Mouse (Mus musculus) hindbrain, embryonic 12.5 days (tissue): Measurements from ENCODE around the gene Cfap52. TPM values are rescaled to one million over a fixed set of nuclear protein-coding genes. Genes with fewer than 3 reads are reported as not detected.

ENCODE experiments used
- ATAC-seq: fragments of 200-750 bp; cut with Nextera tagmentation; 2 replicates; pipeline ENCODE4 v1.8.0; 2017; ENCODE audit warnings: moderate TSS enrichment; ENCODE audit not compliant: low FRiP score
- H3K27ac ChIP-seq: fragments of 300-500 bp; sonication (generic); 2 replicates; pipeline ENCODE4 v1.5.1; 2016; ENCODE audit warnings: mild to moderate bottlenecking
- H3K27me3 ChIP-seq: fragments of 300-500 bp; sonication (generic); 2 replicates; pipeline ENCODE4 v1.6.1; 2016; ENCODE audit warnings: mild to moderate bottlenecking
- H3K36me3 ChIP-seq: fragments of 300-500 bp; sonication (generic); 2 replicates; pipeline ENCODE4 v1.6.1; 2016; ENCODE audit warnings: mild to moderate bottlenecking
- H3K4me1 ChIP-seq: fragments of 300-500 bp; sonication (generic); 2 replicates; pipeline ENCODE4 v1.6.1; 2016
- H3K4me2 ChIP-seq: fragments of 300-500 bp; sonication (generic); replicated peaks from 2 replicates; pipeline ENCODE4 v1.6.1; 2016; ENCODE audit warnings: mild to moderate bottlenecking
- H3K4me3 ChIP-seq: fragments of 300-500 bp; sonication (generic); 2 replicates; pipeline ENCODE4 v1.5.1; 2016; ENCODE audit warnings: mild to moderate bottlenecking
- H3K9ac ChIP-seq: fragments of 300-500 bp; sonication (generic); 2 replicates; pipeline ENCODE4 v1.6.1; 2016; ENCODE audit warnings: mild to moderate bottlenecking, moderate library complexity
- H3K9me3 ChIP-seq: fragments of 300-500 bp; sonication (generic); replicated peaks from 2 replicates; pipeline ENCODE4 v1.6.1; 2016; ENCODE audit warnings: mild to moderate bottlenecking
- WGBS: fragments of 180-500 bp; shearing (Covaris S2); methylation state at CpG from one replicate; pipeline ENCODE4 v1.1.7; 2016; 5-methylcytosine and 5-hydroxymethylcytosine counted together
- polyA plus RNA-seq: library from polyadenylated mRNA; unstranded; fragments of >200 nt; fragmentation: Nextera tagmentation; extraction: Ambion mirVana; gene quantifications from 2 replicates; pipeline ENCODE4 v1.2.1, GENCODE M21; 2016

The Cfap52 gene
- polyA plus RNA-seq, 1 experiment from 2014 or later, result 4.5 TPM

- Histone ChIP-seq H3K36me3 (peaks cover 28% of the 10 kb centered on the region), H3K9me3 (no peaks in the 10 kb centered on the region), H3K27ac (no peak overlapping the region), H3K4me3 (no peak overlapping the region), H3K9ac (no peak overlapping the region), H3K4me2 (no peak overlapping the region), H3K27me3 (no peaks in the 10 kb centered on the region), H3K4me1 (peaks cover 4% of the 10 kb centered on the region; the same call in 1 of the 2 replicates)
- WGBS, result 83% methylated on average over 1 of the region's 1 CpGs
- no peak for ATAC-seq
These were observed 7.2 kb upstream of the Cfap52 start for GRCm38 (mm10) chr11:67972606-67973005.

- Histone ChIP-seq H3K4me1 (peaks cover 19% of the 10 kb centered on the region), H3K9me3 (no peaks in the 10 kb centered on the region), H3K27me3 (no peaks in the 10 kb centered on the region), H3K4me3 (no peak overlapping the region), H3K4me2 (no peak overlapping the region), H3K9ac (no peak overlapping the region), H3K27ac (no peak overlapping the region), H3K36me3 (peaks cover 15% of the 10 kb centered on the region)
- no peak for ATAC-seq
- WGBS, result 77% methylated on average over 11 of the region's 11 CpGs
These were observed 2.4 kb upstream of the Cfap52 start for GRCm38 (mm10) chr11:67967831-67968230.

GRCm38 (mm10) chr11:67965905-67966878, 741 bp upstream of the Cfap52 start, which contains the start of gene Stx8:
TSS of gene Stx8 (plus strand) at chr11:67966193.
- peak; percentile 80 for ATAC-seq
- Histone ChIP-seq H3K9ac (peak within 1 kb of the TSS; percentile 91), H3K4me2 (peak within 1 kb of the TSS; percentile 93), H3K27ac (no peak within 1 kb of the TSS), H3K4me1 (peaks cover 19% of the 10 kb centered on the region), H3K4me3 (peak within 1 kb of the TSS; percentile 82), H3K36me3 (peaks cover 5% of the 10 kb centered on the region; the same call in 1 of the 2 replicates), H3K9me3 (no peaks in the 10 kb centered on the region), H3K27me3 (no peaks in the 10 kb centered on the region)
- WGBS, result under 1% methylated on average over 28 of the region's 28 CpGs

- peaks cover 19% of the 10 kb centered on the region for H3K4me1 ChIP-seq
- H3K27me3 ChIP-seq, result no peaks in the 10 kb centered on the region
- H3K9me3 ChIP-seq, result no peaks in the 10 kb centered on the region
- ATAC-seq, result no peak
- no peak overlapping the region for H3K27ac ChIP-seq
- H3K9ac ChIP-seq, result no peak overlapping the region
- no peak overlapping the region for H3K4me2 ChIP-seq
- no peaks in the 10 kb centered on the region for H3K36me3 ChIP-seq
- H3K4me3 ChIP-seq, result no peak overlapping the region
- WGBS, result 82% methylated on average over 6 of the region's 6 CpGs
These were observed 1.3 kb downstream of the Cfap52 start for GRCm38 (mm10) chr11:67964110-67964509.

DNA sequence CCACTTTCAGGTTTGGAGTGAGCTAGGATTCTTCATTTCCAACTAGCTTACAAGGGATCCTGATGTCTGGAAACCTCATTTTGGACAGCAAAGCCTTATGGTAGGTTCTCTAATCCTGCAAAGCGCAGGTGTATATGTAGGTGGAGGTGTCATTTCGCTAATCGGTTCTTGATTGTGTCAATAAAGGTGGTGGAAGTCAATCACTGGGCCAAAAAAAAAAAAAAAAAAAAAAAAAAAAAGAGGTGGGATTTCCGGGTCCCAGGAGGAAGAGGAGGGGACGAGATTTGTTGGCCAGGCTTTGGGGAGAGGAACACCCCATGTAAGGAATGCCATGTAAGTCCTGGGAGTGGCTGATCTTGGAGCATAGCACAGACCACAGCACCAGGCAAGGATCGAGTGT, 11.0 kb downstream of the Cfap52 start:
- Histone ChIP-seq H3K9me3 (no peaks in the 10 kb centered on the region), H3K4me3 (no peak overlapping the region), H3K36me3 (no peaks in the 10 kb centered on the region), H3K9ac (no peak overlapping the region), H3K27ac (no peak overlapping the region), H3K4me2 (no peak overlapping the region), H3K4me1 (no peaks in the 10 kb centered on the region), H3K27me3 (no peaks in the 10 kb centered on the region)
- no peak for ATAC-seq
- WGBS, result 89% methylated on average over 6 of the region's 6 CpGs

GRCm38 (mm10) chr11:67953604-67954003, 11.8 kb downstream of the Cfap52 start:
- Histone ChIP-seq H3K9me3 (no peaks in the 10 kb centered on the region), H3K4me2 (no peak overlapping the region), H3K9ac (no peak overlapping the region), H3K27me3 (no peaks in the 10 kb centered on the region), H3K36me3 (no peaks in the 10 kb centered on the region), H3K27ac (no peak overlapping the region), H3K4me3 (no peak overlapping the region), H3K4me1 (no peaks in the 10 kb centered on the region)
- ATAC-seq, result no peak
- 86% methylated on average over 5 of the region's 5 CpGs for WGBS

GRCm38 (mm10) chr11:67949475-67949874, 16.0 kb downstream of the Cfap52 start:
- Histone ChIP-seq H3K9me3 (no peaks in the 10 kb centered on the region), H3K9ac (no peak overlapping the region), H3K27ac (no peak overlapping the region), H3K4me2 (no peak overlapping the region), H3K27me3 (no peaks in the 10 kb centered on the region), H3K36me3 (no peaks in the 10 kb centered on the region), H3K4me1 (no peaks in the 10 kb centered on the region), H3K4me3 (no peak overlapping the region)
- WGBS, result 90% methylated on average over 9 of the region's 9 CpGs
- no peak for ATAC-seq

- Histone ChIP-seq H3K9me3 (no peaks in the 10 kb centered on the region), H3K27ac (no peak overlapping the region), H3K4me2 (no peak overlapping the region), H3K27me3 (no peaks in the 10 kb centered on the region), H3K4me3 (no peak overlapping the region), H3K4me1 (no peaks in the 10 kb centered on the region), H3K36me3 (no peaks in the 10 kb centered on the region), H3K9ac (no peak overlapping the region)
- 71% methylated on average over 3 of the region's 3 CpGs for WGBS
- no peak for ATAC-seq
These were observed 17.2 kb downstream of the Cfap52 start for GRCm38 (mm10) chr11:67948229-67948628.

- no peaks in the 10 kb centered on the region for H3K27me3 ChIP-seq
- H3K9me3 ChIP-seq, result no peaks in the 10 kb centered on the region
- no peaks in the 10 kb centered on the region for H3K4me1 ChIP-seq
- H3K4me2 ChIP-seq, result no peak overlapping the region
- H3K27ac ChIP-seq, result no peak overlapping the region
- no peaks in the 10 kb centered on the region for H3K36me3 ChIP-seq
- H3K4me3 ChIP-seq, result no peak overlapping the region
- ATAC-seq, result no peak
- H3K9ac ChIP-seq, result no peak overlapping the region
- WGBS, result 87% methylated on average over 3 of the region's 3 CpGs
These were observed 33.3 kb downstream of the Cfap52 start for GRCm38 (mm10) chr11:67932156-67932555.

DNA sequence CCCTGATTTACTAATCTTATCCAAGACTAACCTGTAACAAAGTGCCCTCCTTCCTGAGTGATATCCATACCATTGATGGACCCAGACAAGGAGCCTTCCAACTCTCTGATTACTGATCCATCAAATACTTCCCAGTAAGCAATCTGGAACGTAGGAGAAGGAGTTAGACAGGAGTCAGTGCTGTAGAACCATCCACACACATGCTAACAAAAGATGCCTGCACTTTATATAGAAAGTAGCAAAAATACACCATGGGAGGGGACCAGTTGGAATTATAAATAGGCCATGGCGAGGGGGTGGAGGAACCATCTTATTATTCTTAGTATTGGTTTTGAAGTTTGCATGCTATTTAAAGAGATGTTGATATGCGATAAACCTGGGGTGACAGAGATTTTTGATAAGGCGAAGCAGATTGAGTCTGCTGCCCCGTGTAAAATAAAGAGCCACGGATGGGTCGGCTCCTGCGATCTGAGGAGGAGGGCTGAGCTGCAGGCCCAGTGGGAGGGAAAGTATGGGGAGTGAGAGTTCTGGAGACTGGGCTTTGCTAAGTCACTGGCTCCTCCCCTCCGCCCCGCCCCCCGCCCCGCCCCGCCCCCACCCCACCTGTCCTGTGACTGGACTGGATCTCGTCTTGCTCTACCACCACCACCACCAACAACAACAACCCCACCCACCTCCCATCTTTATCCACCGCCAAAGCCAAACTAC, 38.9 kb downstream of the Cfap52 start:
- ATAC-seq, result no peak
- H3K9ac ChIP-seq, result no peak overlapping the region
- WGBS, result 18% methylated on average over 12 of the region's 15 CpGs

DNA sequence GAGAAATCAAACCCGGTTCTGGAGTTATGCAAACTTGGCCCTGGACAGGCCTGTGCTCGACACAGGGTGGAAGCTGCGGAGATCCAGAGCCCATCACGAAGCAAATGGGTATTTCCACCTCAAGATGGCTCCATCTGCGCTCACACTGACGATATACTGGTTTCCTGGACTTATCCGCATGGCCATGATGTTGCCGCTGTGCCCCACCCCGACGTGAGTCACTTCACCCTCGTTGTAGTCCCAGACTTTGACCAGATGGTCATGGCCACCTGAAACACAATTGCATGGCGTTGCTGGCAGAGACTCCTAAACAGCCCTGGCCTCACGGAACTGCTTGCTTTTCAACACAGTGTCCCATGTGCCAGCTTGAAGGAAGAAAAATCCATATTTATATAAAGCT, 40.5 kb downstream of the Cfap52 start:
- 89% methylated on average over 13 of the region's 13 CpGs for WGBS
- Histone ChIP-seq H3K4me3 (no peak overlapping the region), H3K4me1 (peaks cover 13% of the 10 kb centered on the region)

More for the DNA sequence above, 38.9 kb downstream of the Cfap52 start:
- Histone ChIP-seq H3K27ac (no peak overlapping the region), H3K9me3 (no peaks in the 10 kb centered on the region), H3K27me3 (peaks cover 6% of the 10 kb centered on the region), H3K36me3 (no peaks in the 10 kb centered on the region), H3K4me1 (peaks cover 10% of the 10 kb centered on the region), H3K4me2 (no peak overlapping the region), H3K4me3 (no peak overlapping the region)

DNA sequence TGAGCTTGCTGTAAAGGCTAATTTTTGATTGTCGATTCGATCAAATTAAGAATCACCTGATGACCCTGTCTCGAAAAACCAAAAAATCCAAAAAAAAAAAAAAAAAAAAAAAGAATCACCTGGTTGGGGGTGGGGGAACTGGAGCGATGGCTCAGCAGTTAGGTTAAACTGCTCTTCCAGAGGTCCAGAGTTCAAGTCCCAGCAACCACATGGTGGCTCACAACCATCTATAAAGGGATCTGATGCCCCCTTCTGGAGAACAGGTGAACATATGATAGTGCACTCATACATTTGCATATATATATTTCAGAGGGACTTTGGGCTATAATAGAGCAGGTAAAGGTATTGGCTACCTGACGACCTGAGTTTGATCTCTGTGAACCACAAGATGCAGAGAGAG, 41.7 kb downstream of the Cfap52 start:
- Histone ChIP-seq H3K36me3 (no peaks in the 10 kb centered on the region), H3K4me1 (peaks cover 13% of the 10 kb centered on the region), H3K9me3 (no peaks in the 10 kb centered on the region), H3K4me2 (no peak overlapping the region), H3K27ac (no peak overlapping the region), H3K9ac (no peak overlapping the region), H3K4me3 (no peak overlapping the region), H3K27me3 (peaks cover 27% of the 10 kb centered on the region)
- 93% methylated on average over 5 of the region's 5 CpGs for WGBS
- ATAC-seq, result no peak

More for the DNA sequence above, 40.5 kb downstream of the Cfap52 start:
- H3K27me3 ChIP-seq, result peaks cover 21% of the 10 kb centered on the region
- H3K27ac ChIP-seq, result no peak overlapping the region
- H3K4me2 ChIP-seq, result no peak overlapping the region
- H3K9me3 ChIP-seq, result no peaks in the 10 kb centered on the region
- no peak for ATAC-seq
- H3K9ac ChIP-seq, result no peak overlapping the region
- no peaks in the 10 kb centered on the region for H3K36me3 ChIP-seq
